Mouse (Mus musculus): ENCODE measurements at regions not wholly inside any gene's neighbourhood (a gene's known extent, or its start where the extent isn't known, plus 50 kb on each side); places are given as distances from the start of the nearest gene placed in this dataset.

DNA sequence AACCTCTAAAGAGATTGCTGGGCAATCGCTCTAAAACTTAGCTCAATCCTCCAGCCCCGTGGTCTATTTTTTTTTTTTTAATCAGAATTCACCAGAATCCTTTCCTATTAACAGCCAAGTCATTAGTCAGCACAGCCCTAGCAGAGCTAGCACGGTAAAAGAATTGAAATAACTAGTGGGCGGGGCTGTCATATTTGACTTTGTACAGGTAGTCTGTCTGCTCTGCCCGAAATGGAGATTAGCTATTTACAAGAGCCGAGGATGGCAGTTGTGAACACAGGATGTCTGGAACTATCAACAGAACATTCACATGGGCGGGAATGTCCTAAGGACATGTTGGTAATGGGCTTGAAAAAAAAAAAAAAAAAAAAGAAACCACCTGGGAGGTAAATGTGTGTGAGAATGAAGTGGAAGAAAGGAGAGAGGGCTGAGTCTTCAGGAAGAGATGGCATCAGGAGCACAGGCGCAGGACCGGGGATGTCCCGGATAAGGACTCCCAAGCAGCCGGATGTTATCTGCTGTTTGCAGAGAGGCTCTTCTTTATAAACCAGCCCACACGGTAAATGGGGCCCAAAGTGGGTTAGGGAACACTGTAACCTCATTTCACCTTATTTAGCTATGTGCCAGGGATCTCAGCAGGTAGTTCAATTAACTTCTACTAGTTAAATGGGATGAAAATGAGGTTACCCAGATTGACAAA is 283.8 kb upstream of the Adgrl2 start:
- Histone ChIP-seq H3K4me1 (ENCODE audit: control insufficient read depth, insufficient read depth, low read length) (no peaks in the 10 kb centered on the region), H3K36me3 (ENCODE audit: control insufficient read depth, insufficient read depth, low read length) (no peaks in the 10 kb centered on the region), H3K79me2 (ENCODE audit: control insufficient read depth, insufficient read depth, low read length) (no peaks in the 10 kb centered on the region), H3K27me3 (ENCODE audit: control insufficient read depth, insufficient read depth, low read length) (no peaks in the 10 kb centered on the region), H3K27ac (replicated peaks; ENCODE audit: insufficient read depth, low read depth, low read length) (0 out of 2 replicates have a peak overlapping the region, but pooled peaks have one; percentile 4), H3K4me3 (ENCODE audit: insufficient read depth, low read depth, low read length) (no peak overlapping the region), H3K9ac (ENCODE audit: low read depth, low read length) (no peak overlapping the region)
- no peak for TF ChIP-seq POLR2A (IDR thresholded peaks at IDR 0.05; ENCODE audit: extremely low read depth, insufficient read depth, low read length)
- TF ChIP-seq CTCF (IDR thresholded peaks at IDR 0.05; ENCODE audit: low read depth, low read length): no peak
- WGBS: 43% methylated on average over 12 of the region's 12 CpGs
- DNase-seq (ENCODE audit: extremely low read depth, low read depth, low spot score): no peak

DNA sequence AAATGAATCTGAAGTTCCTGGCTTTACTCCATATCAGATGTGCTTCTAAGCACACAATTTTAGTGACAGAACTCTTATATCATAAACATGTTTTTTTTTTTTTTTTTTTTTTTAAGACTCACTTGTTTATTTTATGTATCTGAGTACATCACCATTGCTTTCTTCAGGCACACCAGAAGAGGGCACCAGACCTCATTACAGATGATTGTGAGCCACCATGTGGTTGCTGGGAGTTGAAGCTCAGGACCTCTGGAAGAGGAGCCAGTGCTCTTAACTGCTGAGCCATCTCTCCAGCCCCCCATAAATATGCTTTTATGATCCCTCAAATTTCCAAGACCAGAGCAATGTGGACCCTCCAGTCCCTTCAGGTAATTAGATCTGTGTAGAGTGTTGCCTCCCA is 280.1 kb upstream of the Adgrl2 start:
- H3K79me2 ChIP-seq (ENCODE audit: control insufficient read depth, insufficient read depth, low read length): no peaks in the 10 kb centered on the region
- no peak for DNase-seq (ENCODE audit: extremely low read depth, low read depth, low spot score)
- no peaks in the 10 kb centered on the region for H3K36me3 ChIP-seq (ENCODE audit: control insufficient read depth, insufficient read depth, low read length)
- no peaks in the 10 kb centered on the region for H3K4me1 ChIP-seq (ENCODE audit: control insufficient read depth, insufficient read depth, low read length)
- H3K27me3 ChIP-seq (ENCODE audit: control insufficient read depth, insufficient read depth, low read length): no peaks in the 10 kb centered on the region
- H3K9ac ChIP-seq (ENCODE audit: low read depth, low read length): no peak overlapping the region
- no peak overlapping the region for H3K27ac ChIP-seq (replicated peaks; ENCODE audit: insufficient read depth, low read depth, low read length)
- no peak overlapping the region for H3K4me3 ChIP-seq (ENCODE audit: insufficient read depth, low read depth, low read length)
- no peak for TF ChIP-seq CTCF (IDR thresholded peaks at IDR 0.05; ENCODE audit: low read depth, low read length)
- TF ChIP-seq POLR2A (IDR thresholded peaks at IDR 0.05; ENCODE audit: extremely low read depth, insufficient read depth, low read length): no peak

DNA sequence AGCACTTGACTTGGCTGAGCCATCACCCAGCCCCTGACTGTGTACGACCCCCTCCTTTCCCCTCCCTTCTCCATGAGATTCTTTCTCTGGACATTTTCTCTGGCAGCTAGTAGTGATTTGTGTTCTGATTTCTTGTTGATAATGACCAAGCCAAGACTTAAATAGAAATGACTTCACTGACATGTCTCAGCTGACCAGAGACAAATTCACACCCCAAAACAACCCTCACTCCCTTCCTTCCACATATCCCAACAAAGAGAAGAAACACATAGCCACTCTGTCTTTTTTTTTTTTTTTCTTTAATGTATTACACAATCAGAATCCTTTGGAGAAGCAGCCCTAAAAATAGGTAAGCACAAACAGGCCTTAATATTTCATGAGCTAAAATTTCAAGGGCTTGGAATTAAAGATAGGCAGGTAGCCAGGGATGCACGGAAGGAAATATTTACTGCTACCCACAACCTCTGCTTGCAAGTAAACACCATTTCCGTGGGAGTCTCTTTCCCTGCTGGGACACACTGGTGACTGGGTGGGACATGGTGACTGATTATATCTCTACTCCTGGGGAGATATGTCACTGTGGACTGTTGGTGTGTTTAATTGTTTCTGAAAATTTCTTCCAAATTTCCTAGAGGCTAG is 272.1 kb upstream of the Adgrl2 start:
- H3K9ac ChIP-seq (ENCODE audit: low read depth, low read length): no peak overlapping the region
- DNase-seq (ENCODE audit: extremely low read depth, low read depth, low spot score): peak; percentile 14
- H3K27ac ChIP-seq (replicated peaks; ENCODE audit: insufficient read depth, low read depth, low read length): no peak overlapping the region
- H3K36me3 ChIP-seq (ENCODE audit: control insufficient read depth, insufficient read depth, low read length): no peaks in the 10 kb centered on the region
- H3K4me3 ChIP-seq (ENCODE audit: insufficient read depth, low read depth, low read length): no peak overlapping the region
- no peak for TF ChIP-seq CTCF (IDR thresholded peaks at IDR 0.05; ENCODE audit: low read depth, low read length)
- no peak for TF ChIP-seq POLR2A (IDR thresholded peaks at IDR 0.05; ENCODE audit: extremely low read depth, insufficient read depth, low read length)
- WGBS: 69% methylated on average over 3 of the region's 3 CpGs
- H3K4me1 ChIP-seq (ENCODE audit: control insufficient read depth, insufficient read depth, low read length): no peaks in the 10 kb centered on the region
- H3K79me2 ChIP-seq (ENCODE audit: control insufficient read depth, insufficient read depth, low read length): no peaks in the 10 kb centered on the region
- no peaks in the 10 kb centered on the region for H3K27me3 ChIP-seq (ENCODE audit: control insufficient read depth, insufficient read depth, low read length)

DNA sequence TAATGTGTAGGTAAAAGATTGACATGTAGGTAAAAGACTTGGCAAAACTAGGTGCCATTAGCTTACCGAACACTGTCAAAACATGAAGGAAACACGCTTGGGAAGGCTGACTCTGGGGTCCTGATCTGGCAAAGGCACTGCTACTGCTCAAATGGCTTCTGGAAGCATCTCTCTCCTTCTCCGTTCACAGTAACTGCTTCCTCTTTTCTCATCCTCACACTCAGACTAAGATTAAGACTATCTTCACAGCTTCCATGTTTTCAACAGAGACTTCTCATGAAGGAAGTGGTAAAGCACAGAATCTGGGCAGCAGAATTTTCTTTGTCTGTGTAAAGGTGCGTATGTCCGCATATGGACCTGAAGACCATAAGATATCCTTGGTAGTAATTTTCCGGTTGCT is 271.4 kb upstream of the Adgrl2 start:
- Histone ChIP-seq H3K79me2 (ENCODE audit: control insufficient read depth, insufficient read depth, low read length) (no peaks in the 10 kb centered on the region), H3K4me1 (ENCODE audit: control insufficient read depth, insufficient read depth, low read length) (peaks cover 2% of the 10 kb centered on the region; the same call in 1 of the 2 replicates), H3K4me3 (ENCODE audit: insufficient read depth, low read depth, low read length) (no peak overlapping the region), H3K36me3 (ENCODE audit: control insufficient read depth, insufficient read depth, low read length) (no peaks in the 10 kb centered on the region), H3K9ac (ENCODE audit: low read depth, low read length) (no peak overlapping the region), H3K27ac (replicated peaks; ENCODE audit: insufficient read depth, low read depth, low read length) (no peak overlapping the region), H3K27me3 (ENCODE audit: control insufficient read depth, insufficient read depth, low read length) (no peaks in the 10 kb centered on the region)
- no peak for DNase-seq (ENCODE audit: extremely low read depth, low read depth, low spot score)
- TF ChIP-seq POLR2A (IDR thresholded peaks at IDR 0.05; ENCODE audit: extremely low read depth, insufficient read depth, low read length): no peak
- TF ChIP-seq CTCF (IDR thresholded peaks at IDR 0.05; ENCODE audit: low read depth, low read length): no peak
- 96% methylated on average over 6 of the region's 6 CpGs for WGBS

DNA sequence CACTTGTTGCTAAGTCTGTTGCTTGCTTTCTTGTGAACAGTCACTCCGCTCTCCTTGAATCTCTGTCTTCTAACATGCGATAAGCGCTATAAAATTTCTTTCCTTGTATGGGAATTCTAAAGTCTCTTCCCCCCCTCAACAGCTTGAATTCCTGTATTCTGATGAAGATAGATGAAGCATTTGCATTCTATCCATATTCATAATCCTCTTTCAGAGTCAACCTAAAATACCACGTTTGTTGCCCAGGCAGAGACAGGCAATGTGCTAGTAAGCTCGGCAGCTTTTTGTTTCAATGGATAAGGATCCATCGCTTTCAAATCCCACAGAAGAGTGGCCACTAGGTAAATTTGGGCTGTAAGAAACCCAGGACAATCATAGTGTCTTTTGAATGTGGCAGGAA is 268.5 kb upstream of the Adgrl2 start:
- H3K27ac ChIP-seq (replicated peaks; ENCODE audit: insufficient read depth, low read depth, low read length): no peak overlapping the region
- H3K4me1 ChIP-seq (ENCODE audit: control insufficient read depth, insufficient read depth, low read length): peaks cover 2% of the 10 kb centered on the region; the same call in 1 of the 2 replicates
- H3K36me3 ChIP-seq (ENCODE audit: control insufficient read depth, insufficient read depth, low read length): no peaks in the 10 kb centered on the region
- H3K9ac ChIP-seq (ENCODE audit: low read depth, low read length): no peak overlapping the region
- WGBS: 94% methylated on average over 6 of the region's 6 CpGs
- DNase-seq (ENCODE audit: extremely low read depth, low read depth, low spot score): no peak
- H3K4me3 ChIP-seq (ENCODE audit: insufficient read depth, low read depth, low read length): no peak overlapping the region
- no peaks in the 10 kb centered on the region for H3K27me3 ChIP-seq (ENCODE audit: control insufficient read depth, insufficient read depth, low read length)
- TF ChIP-seq CTCF (IDR thresholded peaks at IDR 0.05; ENCODE audit: low read depth, low read length) (no peak), POLR2A (IDR thresholded peaks at IDR 0.05; ENCODE audit: extremely low read depth, insufficient read depth, low read length) (no peak)
- H3K79me2 ChIP-seq (ENCODE audit: control insufficient read depth, insufficient read depth, low read length): no peaks in the 10 kb centered on the region

DNA sequence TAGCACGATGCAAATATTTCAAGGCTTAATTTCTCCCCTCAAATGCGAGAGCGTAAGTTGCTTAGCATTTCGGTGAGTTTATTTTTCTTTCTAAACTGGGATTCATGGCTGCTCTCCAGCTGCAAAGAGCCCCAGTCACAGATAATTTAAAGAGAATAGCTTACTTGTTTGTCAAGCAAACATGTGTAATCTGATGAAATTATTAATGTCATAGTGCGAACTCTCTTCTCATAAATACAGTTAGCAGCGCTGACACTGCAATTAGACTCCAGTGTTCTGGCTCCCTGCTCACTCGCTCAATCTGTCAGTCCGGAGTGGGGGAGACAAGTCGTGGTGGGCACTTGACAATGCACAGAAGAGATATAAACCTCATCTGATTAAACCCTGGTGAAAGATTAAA is 266.5 kb upstream of the Adgrl2 start:
- Histone ChIP-seq H3K36me3 (ENCODE audit: control insufficient read depth, insufficient read depth, low read length) (no peaks in the 10 kb centered on the region), H3K4me3 (ENCODE audit: insufficient read depth, low read depth, low read length) (no peak overlapping the region), H3K27ac (replicated peaks; ENCODE audit: insufficient read depth, low read depth, low read length) (no peak overlapping the region), H3K4me1 (ENCODE audit: control insufficient read depth, insufficient read depth, low read length) (peaks cover 2% of the 10 kb centered on the region; the same call in 1 of the 2 replicates), H3K9ac (ENCODE audit: low read depth, low read length) (no peak overlapping the region), H3K27me3 (ENCODE audit: control insufficient read depth, insufficient read depth, low read length) (no peaks in the 10 kb centered on the region), H3K79me2 (ENCODE audit: control insufficient read depth, insufficient read depth, low read length) (no peaks in the 10 kb centered on the region)
- TF ChIP-seq POLR2A (IDR thresholded peaks at IDR 0.05; ENCODE audit: extremely low read depth, insufficient read depth, low read length) (no peak), CTCF (IDR thresholded peaks at IDR 0.05; ENCODE audit: low read depth, low read length) (no peak)
- no peak for DNase-seq (ENCODE audit: extremely low read depth, low read depth, low spot score)
- WGBS: 50% methylated on average over 9 of the region's 9 CpGs
